ENCODE assay signal across 9 mouse cellular contexts in the genomic region with DNA sequence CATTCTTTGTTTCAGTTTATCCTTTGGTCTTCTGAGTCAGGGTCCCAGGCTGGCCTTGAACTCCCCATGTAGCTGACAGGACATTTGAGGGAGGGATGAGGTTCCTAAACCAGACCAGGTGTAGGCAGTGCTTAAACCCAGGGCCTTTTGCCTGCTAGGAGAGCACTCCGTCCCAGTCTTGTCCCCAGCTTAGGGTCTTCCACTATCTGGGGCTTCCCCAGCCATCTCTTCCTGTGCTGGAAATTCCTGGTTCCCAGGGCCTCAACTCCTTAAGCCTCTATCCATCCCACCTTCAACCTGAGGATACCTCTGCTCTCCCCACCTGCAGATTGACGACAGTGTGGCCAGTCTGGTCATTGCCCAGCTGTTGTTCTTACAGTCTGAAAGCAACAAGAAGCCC. TPM values are rescaled to one million over a fixed set of nuclear protein-coding genes. Genes with fewer than 3 reads are reported as not detected.
DNase-seq lines count a peak whose midpoint lies in the region; ATAC-seq and TF ChIP-seq lines count a peak whose summit lies in the region.
"Had no signal": no experiment of that assay in that cellular context is flagged by ENCODE, and none has a peak within 500 bp of the region (broad histone marks: within the 10 kb centered on the region; RNA-seq: fewer than 3 reads in every experiment).

No protein-coding gene starts in this region.

- DNase-seq in kidney, postnatal 36 days: no peak
- DNase-seq in heart, postnatal 0 days (ENCODE audit: low spot score): no peak
- DNase-seq in midbrain, embryonic 11.5 days (ENCODE audit: low spot score, missing footprints): peak; percentile 85
- no peak for DNase-seq in Muller cell, postnatal 12 days (ENCODE audit: inconsistent ontology term)
- no peak for DNase-seq in left cerebral cortex, adult 11 months (ENCODE audit: low spot score)
- no peak for DNase-seq in gastrocnemius, postnatal 25 days

- TF ChIP-seq CTCF in bone marrow macrophage, adult 2 months (IDR thresholded peaks at IDR 0.05; ENCODE audit: low read depth, low read length): no peak
- no peak for TF ChIP-seq CTCF in heart, postnatal 0 days (IDR thresholded peaks at IDR 0.05; ENCODE audit: low read depth)

- H3K4me1 ChIP-seq in kidney, embryonic 16.5 days (ENCODE audit: insufficient read depth, low read length): peaks cover 6% of the 10 kb centered on the region
- H3K4me1 ChIP-seq in bone marrow macrophage, adult 2 months (ENCODE audit: control insufficient read depth, insufficient read depth, low read length): peaks cover 7% of the 10 kb centered on the region
- H3K4me1 ChIP-seq in heart, postnatal 0 days (ENCODE audit: control insufficient read depth, insufficient read depth): peaks cover 5% of the 10 kb centered on the region
- H3K4me1 ChIP-seq in midbrain, embryonic 11.5 days (ENCODE audit: control insufficient read depth, insufficient read depth, low read length): peaks cover 6% of the 10 kb centered on the region

- TF ChIP-seq POLR2A in bone marrow macrophage, adult 2 months (IDR thresholded peaks at IDR 0.05; ENCODE audit: borderline replicate concordance, low read depth, low read length): no peak

- ATAC-seq in kidney, embryonic 16.5 days (ENCODE audit: low FRiP score, low TSS enrichment): no peak
- no peak for ATAC-seq in heart, postnatal 0 days (ENCODE audit: insufficient read depth, low read depth)
- no peak for ATAC-seq in midbrain, embryonic 11.5 days (ENCODE audit: low FRiP score)

- H3K4me2 ChIP-seq in kidney, embryonic 16.5 days (replicated peaks; ENCODE audit: low read depth, low read length): peak overlapping the region; percentile 84
- H3K4me2 ChIP-seq in heart, postnatal 0 days (ENCODE audit: low read depth, low read length): peak overlapping the region; percentile 93
- peak overlapping the region; percentile 78 for H3K4me2 ChIP-seq in midbrain, embryonic 11.5 days

- no peak overlapping the region for H3K27ac ChIP-seq in kidney, embryonic 16.5 days (ENCODE audit: low read length)
- H3K27ac ChIP-seq in bone marrow macrophage, adult 2 months (ENCODE audit: insufficient read depth, low read depth, low read length): no peak overlapping the region
- no peak overlapping the region for H3K27ac ChIP-seq in heart, postnatal 0 days (ENCODE audit: low read depth)
- no peak overlapping the region for H3K27ac ChIP-seq in midbrain, embryonic 11.5 days (ENCODE audit: low read depth, low read length)

- peak overlapping the region; percentile 96 for H3K4me3 ChIP-seq in kidney, embryonic 16.5 days (ENCODE audit: low read length)
- H3K4me3 ChIP-seq in bone marrow macrophage, adult 2 months (ENCODE audit: insufficient read depth, low read length): peak overlapping the region; percentile 99
- peak overlapping the region; percentile 69 for H3K4me3 ChIP-seq in heart, postnatal 0 days (ENCODE audit: low read depth, low read length)
- peak overlapping the region; percentile 81 for H3K4me3 ChIP-seq in midbrain, embryonic 11.5 days (ENCODE audit: low read depth, low read length)

- no peaks in the 10 kb centered on the region for H3K9me3 ChIP-seq in kidney, embryonic 16.5 days (ENCODE audit: low read length)
- H3K9me3 ChIP-seq in heart, postnatal 0 days (replicated peaks; ENCODE audit: control insufficient read depth, low read length): no peaks in the 10 kb centered on the region
- H3K9me3 ChIP-seq in midbrain, embryonic 11.5 days (ENCODE audit: control insufficient read depth, low read length): no peaks in the 10 kb centered on the region

- H3K27me3 ChIP-seq in kidney, embryonic 16.5 days (ENCODE audit: insufficient read depth, low read length): no peaks in the 10 kb centered on the region
- no peaks in the 10 kb centered on the region for H3K27me3 ChIP-seq in heart, postnatal 0 days (ENCODE audit: control insufficient read depth, insufficient read depth, low read length)
- no peaks in the 10 kb centered on the region for H3K27me3 ChIP-seq in midbrain, embryonic 11.5 days (ENCODE audit: control insufficient read depth, insufficient read depth, low read length)

- peak overlapping the region; percentile 91 for H3K9ac ChIP-seq in kidney, embryonic 16.5 days (replicated peaks; ENCODE audit: low read length)
- H3K9ac ChIP-seq in heart, postnatal 0 days (replicated peaks; ENCODE audit: low read depth, low read length): peak overlapping the region; percentile 65; the same call in 1 of the 2 replicates
- peak overlapping the region; percentile 76 for H3K9ac ChIP-seq in midbrain, embryonic 11.5 days (ENCODE audit: low read length)

- H3K36me3 ChIP-seq in kidney, embryonic 16.5 days (ENCODE audit: insufficient read depth, low read length): peaks cover 35% of the 10 kb centered on the region
- H3K36me3 ChIP-seq in heart, postnatal 0 days (replicated peaks; ENCODE audit: control insufficient read depth, insufficient read depth, low read length): peaks cover 38% of the 10 kb centered on the region
- peaks cover 11% of the 10 kb centered on the region for H3K36me3 ChIP-seq in midbrain, embryonic 11.5 days (ENCODE audit: control insufficient read depth, insufficient read depth, low read length)

- WGBS in kidney, embryonic 16.5 days: 74% methylated on average over 2 of the region's 2 CpGs
- 60% methylated on average over 2 of the region's 2 CpGs for WGBS in heart, postnatal 0 days
- 64% methylated on average over 2 of the region's 2 CpGs for WGBS in midbrain, embryonic 11.5 days

- TF ChIP-seq EP300 in heart, postnatal 0 days (IDR thresholded peaks at IDR 0.05; ENCODE audit: low read depth): no peak

RNA-seq across cellular contexts. Expression of a gene that starts 0.9 kb away (rescaled TPM):
- 175 and 178 TPM in 2 replicates for polyA plus RNA-seq in kidney, embryonic 16.5 days (2015; fragmentation: Nextera tagmentation; extraction: Ambion mirVana)
- 18.1 and 19.6 TPM in 2 replicates for polyA plus RNA-seq in bone marrow macrophage, adult 2 months (2012; ENCODE audit: insufficient read depth, insufficient read length, missing spikeins)
- total RNA-seq in heart, postnatal 0 days (2014; rRNA removed; ENCODE audit: low replicate concordance): 116 and 186 TPM in 2 replicates
- polyA plus RNA-seq in heart, postnatal 0 days (2015; fragmentation: Nextera tagmentation; extraction: Ambion mirVana): 119 and 124 TPM in 2 replicates
- 131 and 137 TPM in 2 replicates for polyA plus RNA-seq in midbrain, embryonic 11.5 days (2014; fragmentation: Nextera tagmentation; extraction: Ambion mirVana)
- total RNA-seq in gastrocnemius, postnatal 25 days (2021): 10 to 100 TPM; 29.8 to 31.3 TPM

RNA-seq across cellular contexts. Expression of a gene that starts 6.2 kb away (rescaled TPM):
- polyA plus RNA-seq in kidney, embryonic 16.5 days (2015; fragmentation: Nextera tagmentation; extraction: Ambion mirVana): 57.4 and 58.0 TPM in 2 replicates
- 12.5 and 13.6 TPM in 2 replicates for polyA plus RNA-seq in bone marrow macrophage, adult 2 months (2012; ENCODE audit: insufficient read depth, insufficient read length, missing spikeins)
- 85.1 and 96.2 TPM in 2 replicates for total RNA-seq in heart, postnatal 0 days (2014; rRNA removed; ENCODE audit: low replicate concordance)
- 83.8 and 89.1 TPM in 2 replicates for polyA plus RNA-seq in heart, postnatal 0 days (2015; fragmentation: Nextera tagmentation; extraction: Ambion mirVana)
- 34.1 and 36.4 TPM in 2 replicates for polyA plus RNA-seq in midbrain, embryonic 11.5 days (2014; fragmentation: Nextera tagmentation; extraction: Ambion mirVana)
- total RNA-seq in gastrocnemius, postnatal 25 days (2021): 10 to 100 TPM; 24.4 to 28.3 TPM

RNA-seq across cellular contexts. Expression of a gene that starts 8.9 kb away (rescaled TPM):
- 0.64 TPM in 1 of 2 replicates, not detected in the other for polyA plus RNA-seq in kidney, embryonic 16.5 days (2015; fragmentation: Nextera tagmentation; extraction: Ambion mirVana)
- polyA plus RNA-seq in bone marrow macrophage, adult 2 months (2012; ENCODE audit: insufficient read depth, insufficient read length, missing spikeins): not detected in 2 replicates
- total RNA-seq in heart, postnatal 0 days (2014; rRNA removed; ENCODE audit: low replicate concordance): not detected in 2 replicates
- 0.27 TPM in 2 replicates for polyA plus RNA-seq in heart, postnatal 0 days (2015; fragmentation: Nextera tagmentation; extraction: Ambion mirVana)
- 0.97 TPM in 1 of 2 replicates, not detected in the other for polyA plus RNA-seq in midbrain, embryonic 11.5 days (2014; fragmentation: Nextera tagmentation; extraction: Ambion mirVana)
- not detected for total RNA-seq in gastrocnemius, postnatal 25 days (2021)

RNA-seq across cellular contexts. Expression of a gene that starts 9.0 kb away (rescaled TPM):
- polyA plus RNA-seq in kidney, embryonic 16.5 days (2015; fragmentation: Nextera tagmentation; extraction: Ambion mirVana): not detected in 2 replicates
- polyA plus RNA-seq in bone marrow macrophage, adult 2 months (2012; ENCODE audit: insufficient read depth, insufficient read length, missing spikeins): not detected in 2 replicates
- not detected in 2 replicates for total RNA-seq in heart, postnatal 0 days (2014; rRNA removed; ENCODE audit: low replicate concordance)
- polyA plus RNA-seq in heart, postnatal 0 days (2015; fragmentation: Nextera tagmentation; extraction: Ambion mirVana): 0.05 TPM in 1 of 2 replicates, not detected in the other
- polyA plus RNA-seq in midbrain, embryonic 11.5 days (2014; fragmentation: Nextera tagmentation; extraction: Ambion mirVana): not detected in 2 replicates
- not detected for total RNA-seq in gastrocnemius, postnatal 25 days (2021)
- polyA plus RNA-seq: brain, embryonic 14.5 days had no signal

RNA-seq across cellular contexts. Expression of a gene that starts 20.1 kb away (rescaled TPM):
- 71.4 and 74.0 TPM in 2 replicates for polyA plus RNA-seq in kidney, embryonic 16.5 days (2015; fragmentation: Nextera tagmentation; extraction: Ambion mirVana)
- polyA plus RNA-seq in bone marrow macrophage, adult 2 months (2012; ENCODE audit: insufficient read depth, insufficient read length, missing spikeins): 57.7 and 61.5 TPM in 2 replicates
- 20.7 and 22.9 TPM in 2 replicates for total RNA-seq in heart, postnatal 0 days (2014; rRNA removed; ENCODE audit: low replicate concordance)
- 30.4 and 31.9 TPM in 2 replicates for polyA plus RNA-seq in heart, postnatal 0 days (2015; fragmentation: Nextera tagmentation; extraction: Ambion mirVana)
- polyA plus RNA-seq in midbrain, embryonic 11.5 days (2014; fragmentation: Nextera tagmentation; extraction: Ambion mirVana): 70.5 and 76.0 TPM in 2 replicates
- total RNA-seq in gastrocnemius, postnatal 25 days (2021): 10 to 100 TPM; 16.1 to 18.7 TPM
